Mouse (Mus musculus) layer of hippocampus, adult 9-11 months (tissue): Measurements from ENCODE around the gene Arhgap18.
A peak's percentile ranks its signal among the peaks of the same experiment; 100 is the strongest.

Source experiments
- DNase-seq: peaks from one replicate; pipeline ENCODE4 v3.0.0; 2022

Gene Arhgap18

GRCm38 (mm10) chr10:26832669-26833249, 79.5 kb downstream of the Arhgap18 start:
- no peak for DNase-seq

GRCm38 (mm10) chr10:26833393-26833792, 80.2 kb downstream of the Arhgap18 start:
- DNase-seq: no peak

GRCm38 (mm10) chr10:26849311-26849710, 96.1 kb downstream of the Arhgap18 start:
- DNase-seq: no peak

- DNase-seq: no peak
Measured at GRCm38 (mm10) chr10:26849854-26850253, 96.6 kb downstream of the Arhgap18 start.

- no peak for DNase-seq
Measured at GRCm38 (mm10) chr10:26854556-26855100, 101.4 kb downstream of the Arhgap18 start.

- DNase-seq: no peak
Measured at GRCm38 (mm10) chr10:26855851-26856535, 102.8 kb downstream of the Arhgap18 start.

GRCm38 (mm10) chr10:26857583-26857982, 104.4 kb downstream of the Arhgap18 start:
- no peak for DNase-seq

- DNase-seq: no peak
Measured at GRCm38 (mm10) chr10:26858537-26858936, 105.3 kb downstream of the Arhgap18 start.

GRCm38 (mm10) chr10:26861231-26861630, 108.0 kb downstream of the Arhgap18 start:
- DNase-seq: no peak

GRCm38 (mm10) chr10:26862207-26862606, 109.0 kb downstream of the Arhgap18 start:
- DNase-seq: no peak

GRCm38 (mm10) chr10:26863982-26864381, 110.8 kb downstream of the Arhgap18 start:
- DNase-seq: no peak

GRCm38 (mm10) chr10:26870802-26871201, 117.6 kb downstream of the Arhgap18 start:
- DNase-seq: no peak

GRCm38 (mm10) chr10:26877309-26877708, 124.1 kb downstream of the Arhgap18 start:
- DNase-seq: no peak

- no peak for DNase-seq
Measured at GRCm38 (mm10) chr10:26878924-26879600, 125.8 kb downstream of the Arhgap18 start.

- no peak for DNase-seq
Measured at GRCm38 (mm10) chr10:26884949-26885348, 131.7 kb downstream of the Arhgap18 start.

- no peak for DNase-seq
Measured at GRCm38 (mm10) chr10:26889226-26889625, 136.0 kb downstream of the Arhgap18 start.

- no peak for DNase-seq
Measured at GRCm38 (mm10) chr10:26889754-26890153, 136.5 kb downstream of the Arhgap18 start.

GRCm38 (mm10) chr10:26890269-26890955, 137.2 kb downstream of the Arhgap18 start:
- peak; percentile 12 for DNase-seq

- DNase-seq: no peak
Measured at GRCm38 (mm10) chr10:26893091-26893490, 139.9 kb downstream of the Arhgap18 start.

GRCm38 (mm10) chr10:26895726-26896125, 142.5 kb downstream of the Arhgap18 start:
- no peak for DNase-seq

GRCm38 (mm10) chr10:26900426-26900825, 147.2 kb downstream of the Arhgap18 start:
- DNase-seq: no peak

GRCm38 (mm10) chr10:26903781-26904180, 150.6 kb downstream of the Arhgap18 start:
- no peak for DNase-seq

- no peak for DNase-seq
Measured at GRCm38 (mm10) chr10:26911176-26911575, 158.0 kb downstream of the Arhgap18 start.
